Mouse (Mus musculus) neutrophil, adult 65 days (primary cell): ENCODE measurements around the gene Ankrd28. TPM values are rescaled to one million over a fixed set of nuclear protein-coding genes. Genes with fewer than 3 reads are reported as not detected.

ENCODE experiments used
- total RNA-seq: library from RNA; stranded (reverse); gene quantifications from 2 replicates; pipeline ENCODE4 v1.2.4, GENCODE M21; 2023

The Ankrd28 gene
- 56.5 and 95.0 TPM in 2 replicates for total RNA-seq

GRCm38 (mm10) chr14:31830571-31831369 is at the start of gene Ankrd28:
Gene Ankrd28 (minus strand): TSS chr14:31830651.

Other genes with a start within 250 kb of the Ankrd28 start
- not detected in 2 replicates for gene Colq, start 239.3 kb downstream of the Ankrd28 start, total RNA-seq
- gene Gm49387, start 189.8 kb downstream of the Ankrd28 start, total RNA-seq: not detected in 2 replicates
- gene Btd, start 189.6 kb downstream of the Ankrd28 start, total RNA-seq: 6.5 and 8.1 TPM in 2 replicates
- 7.1 and 8.9 TPM in 2 replicates for gene Hacl1, start 189.4 kb downstream of the Ankrd28 start, total RNA-seq
- not detected in 2 replicates for gene Galnt15, start 198.3 kb upstream of the Ankrd28 start, total RNA-seq